Mouse (Mus musculus) activated CD4-positive, CD25-positive, alpha-beta regulatory T cell, adult 4 months (primary cell): Measurements from ENCODE around the gene Trdn. TPM values are rescaled to one million over a fixed set of nuclear protein-coding genes. Genes with fewer than 3 reads are reported as not detected.

Experiments
- ATAC-seq: one replicate; pipeline ENCODE4 v1.8.0; 2017
- polyA plus RNA-seq, 2 experiments: library from polyadenylated mRNA; unstranded; fragments of 100-300 nt; shearing (Covaris generic); gene quantifications; one replicate each; pipeline ENCODE4 v1.2.1; 2017

Trdn gene
- polyA plus RNA-seq, 2 experiments from 2014 or later, result 0.29 TPM; not detected in 1

GRCm38 (mm10) chr10:33375474-33376029 lies 295.2 kb downstream of the Trdn start:
- ATAC-seq, result no peak

Other genes starting within 250 kb of the Trdn start
- under 1 TPM in 1 of 2 experiments, not detected in 1; 0.34 TPM for gene Nkain2, start 190.1 kb upstream of the Trdn start, polyA plus RNA-seq